Mouse (Mus musculus) yolk sac, embryonic 10.5 days (tissue): ENCODE data around the gene Jakmip3.

Source experiments
- DNase-seq: peaks from one replicate; pipeline ENCODE4 v3.0.0-alpha.2; 2017; ENCODE audit warnings: low spot score

Jakmip3 gene

DNA sequence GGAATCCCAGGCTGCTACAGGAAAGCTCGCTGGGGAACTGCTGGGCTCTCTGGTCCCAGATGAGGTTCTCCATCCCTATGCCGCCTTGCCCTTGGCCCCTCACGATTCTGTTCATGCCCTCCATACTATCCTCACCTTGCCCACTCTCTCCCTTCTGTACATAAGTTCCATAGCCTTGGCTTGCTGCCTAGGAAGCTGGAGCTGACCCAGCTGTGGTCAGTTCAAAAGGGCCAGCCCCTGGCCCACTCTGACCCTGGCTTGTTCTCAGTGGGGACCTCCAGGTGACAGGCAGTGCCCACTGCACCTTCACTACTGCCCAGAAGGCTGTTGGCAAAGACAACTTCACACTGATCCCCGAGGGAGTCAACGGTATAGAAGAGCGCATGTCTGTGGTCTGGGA is 155.9 kb downstream of the Jakmip3 start:
- DNase-seq = no peak

- no peak for DNase-seq
Observed at GRCm38 (mm10) chr7:139100531-139101095, 160.1 kb downstream of the Jakmip3 start.

GRCm38 (mm10) chr7:139101286-139101804 is 160.8 kb downstream of the Jakmip3 start:
- no peak for DNase-seq

- no peak for DNase-seq
Observed at GRCm38 (mm10) chr7:139101826-139102225, 161.3 kb downstream of the Jakmip3 start.

DNA sequence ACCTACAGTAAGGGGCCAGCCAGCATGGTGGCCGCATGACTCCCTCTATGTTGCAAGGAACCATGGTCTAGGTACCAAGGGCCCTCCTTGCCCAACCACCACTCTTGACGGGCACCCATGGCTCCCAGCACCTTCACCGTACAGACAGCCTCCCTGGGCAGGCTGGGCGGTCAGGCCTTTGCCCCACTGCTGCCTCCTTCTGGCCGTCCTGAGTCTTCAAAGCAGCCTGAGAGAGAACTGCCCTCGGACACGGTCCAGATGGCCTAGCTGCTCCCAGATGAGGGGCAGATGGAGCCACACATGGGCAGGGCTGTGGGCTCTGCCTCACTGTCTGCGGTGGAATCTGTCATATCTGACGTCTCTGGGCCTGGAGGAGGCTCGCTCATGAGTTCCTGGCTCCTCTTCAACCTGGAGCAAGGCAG is 163.4 kb downstream of the Jakmip3 start:
- no peak for DNase-seq

DNA sequence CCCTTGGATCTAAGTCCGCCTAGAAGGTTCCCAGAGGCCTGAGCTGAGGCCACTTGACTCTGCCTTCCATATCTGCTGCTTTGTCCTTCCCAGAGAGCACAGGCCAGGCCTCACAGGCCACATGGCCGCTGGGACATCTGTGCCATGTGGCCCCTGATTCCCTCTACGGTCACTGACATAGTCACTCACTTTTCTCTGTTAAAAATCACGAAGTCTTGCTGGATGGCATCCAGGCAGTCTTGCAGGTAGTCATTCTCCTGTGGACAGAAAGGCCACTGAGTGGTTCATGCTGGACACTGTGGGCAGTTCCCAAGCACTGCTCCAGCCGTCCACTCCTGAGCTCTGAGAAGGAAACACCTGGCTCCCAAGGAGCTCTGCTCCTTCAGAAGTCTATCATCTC is 164.5 kb downstream of the Jakmip3 start:
- no peak for DNase-seq

GRCm38 (mm10) chr7:139105705-139106104 is 165.2 kb downstream of the Jakmip3 start:
- DNase-seq = no peak

DNA sequence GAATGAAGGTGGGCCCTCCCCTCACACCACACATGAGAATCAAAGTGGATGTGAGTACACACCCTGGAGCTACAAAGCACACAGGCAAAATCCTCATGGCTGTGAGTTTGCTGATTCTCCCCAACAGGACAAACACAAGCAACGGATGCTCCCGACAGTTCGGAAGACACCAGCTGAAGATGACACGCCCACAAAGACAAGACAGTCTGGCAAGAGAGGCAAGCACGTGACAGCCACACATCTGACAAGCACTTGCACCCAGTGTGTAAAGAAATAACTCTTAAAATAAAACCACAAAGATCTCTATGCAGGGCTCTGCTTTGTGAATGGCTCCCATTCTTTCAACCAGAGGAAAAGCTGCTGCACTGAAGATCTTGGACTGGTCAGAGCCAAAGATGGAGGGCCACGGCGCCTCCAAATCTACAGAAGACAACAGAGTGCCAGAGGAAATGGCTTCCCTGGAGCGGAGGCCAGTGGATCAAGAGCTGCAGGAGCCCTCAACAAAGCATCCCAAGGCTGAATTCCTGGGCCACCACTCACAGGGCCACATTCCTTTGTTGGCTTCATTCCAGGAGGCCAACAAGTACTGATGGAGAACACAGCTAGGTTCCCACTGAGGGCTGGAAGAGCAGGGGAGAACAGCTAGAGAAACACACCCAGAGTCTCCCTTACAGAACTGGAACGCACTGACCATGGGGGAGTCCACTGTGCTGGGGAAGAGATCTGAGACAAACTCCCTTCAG is 167.5 kb downstream of the Jakmip3 start:
- no peak for DNase-seq

DNA sequence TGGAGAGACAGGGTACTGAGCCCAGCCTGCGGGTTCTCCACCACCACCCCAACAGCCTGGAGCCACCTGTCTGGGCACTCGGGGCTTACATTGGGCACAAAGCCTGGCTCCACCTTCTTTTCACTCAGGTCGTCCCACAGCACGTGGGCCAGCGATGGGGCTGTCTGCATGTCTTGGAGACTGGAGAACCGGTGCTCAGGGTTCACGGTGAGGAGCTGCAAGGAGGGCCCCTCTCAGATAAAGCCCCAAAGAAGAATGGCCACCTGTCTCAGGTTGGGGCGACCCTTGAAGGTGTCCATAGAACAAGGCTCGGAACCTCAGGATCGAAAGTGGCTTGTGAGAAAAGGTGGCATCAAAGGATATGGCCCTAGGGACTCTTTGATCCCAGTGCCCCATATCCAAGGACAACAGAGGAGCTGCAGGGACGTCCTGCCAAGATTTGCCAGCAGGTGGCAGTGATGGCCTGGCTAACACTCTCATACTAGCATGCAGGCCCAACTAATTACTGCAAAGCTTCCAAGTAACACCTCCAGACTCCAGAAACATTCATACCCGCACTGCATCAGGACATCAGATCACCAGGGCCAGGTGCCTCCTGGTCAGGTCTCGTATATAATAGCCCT is 178.7 kb downstream of the Jakmip3 start:
- peak; percentile 59 for DNase-seq

GRCm38 (mm10) chr7:139119775-139120153 is 179.2 kb downstream of the Jakmip3 start:
- no peak for DNase-seq

DNA sequence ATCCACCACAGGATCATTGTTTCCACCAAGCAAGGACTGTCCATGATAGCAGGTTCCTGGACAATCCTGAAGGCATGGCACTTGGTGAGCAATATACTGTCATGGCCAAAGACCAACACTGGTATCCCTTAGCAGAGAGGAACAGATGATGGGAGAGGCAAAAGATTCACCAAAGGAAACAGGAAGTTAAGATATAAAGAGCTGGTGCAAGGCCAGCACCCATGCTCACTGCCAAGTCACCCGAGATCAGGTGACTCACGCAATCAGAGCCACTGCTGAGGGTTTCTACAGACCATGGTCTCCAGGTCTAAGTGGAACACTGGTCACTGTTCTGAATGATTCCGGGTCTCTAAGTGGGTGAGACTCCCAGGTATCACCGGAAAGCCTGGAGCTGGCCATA is 185.4 kb downstream of the Jakmip3 start:
- DNase-seq = no peak

DNA sequence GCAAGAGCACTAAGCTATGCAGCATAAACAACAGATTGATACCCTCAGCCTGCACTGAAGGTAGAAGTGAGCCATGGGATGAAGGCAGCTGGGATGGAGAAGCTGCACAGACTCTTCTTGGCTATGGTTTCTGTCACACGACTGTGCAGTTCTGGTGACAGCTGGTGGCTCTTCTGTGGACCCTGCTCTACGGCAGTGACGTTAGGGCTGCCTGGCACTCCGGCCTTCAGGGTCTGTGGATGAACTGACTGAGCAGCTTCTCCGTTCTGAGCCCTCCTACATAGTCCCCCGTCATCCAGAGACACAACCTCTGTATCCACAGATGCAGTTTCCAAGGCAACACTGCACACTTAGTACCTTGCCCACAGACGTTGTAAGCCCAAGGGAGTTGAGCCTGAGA is 186.0 kb downstream of the Jakmip3 start:
- DNase-seq = no peak

- DNase-seq = no peak
Observed at GRCm38 (mm10) chr7:139128994-139129393, 188.5 kb downstream of the Jakmip3 start.

DNA sequence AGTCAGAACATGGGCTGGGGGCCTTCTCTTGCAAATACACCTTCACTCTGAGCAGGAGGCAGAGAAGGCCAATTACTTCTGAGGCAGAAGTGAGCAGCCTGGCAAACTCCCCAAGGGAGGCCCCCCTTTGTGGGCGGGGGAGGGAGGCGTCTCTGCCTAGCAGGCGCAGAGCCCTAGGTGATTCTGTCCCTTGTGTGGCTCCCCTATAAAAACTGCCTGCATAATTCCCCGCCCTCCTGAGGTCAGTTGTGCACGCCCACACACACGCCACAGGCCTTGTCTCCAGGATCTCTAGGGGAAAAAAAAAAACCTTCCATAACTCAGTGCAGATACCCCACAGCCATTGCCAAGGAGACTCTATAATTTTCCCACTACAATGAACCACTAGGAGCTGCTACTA is 189.8 kb downstream of the Jakmip3 start:
- DNase-seq = no peak

GRCm38 (mm10) chr7:139131538-139131937 is 191.0 kb downstream of the Jakmip3 start:
- no peak for DNase-seq

- DNase-seq = no peak
Observed at GRCm38 (mm10) chr7:139133446-139133845, 192.9 kb downstream of the Jakmip3 start.
